Mouse (Mus musculus): ENCODE measurements around the gene Mfsd8. TPM values are rescaled to one million over a fixed set of nuclear protein-coding genes. Genes with fewer than 3 reads are reported as not detected.

Gene Mfsd8
- total RNA-seq (2023), result 10 to 100 TPM; 13.9 to 17.2 TPM

GRCm38 (mm10) chr3:40846473-40846956 lies at the start of gene Mfsd8:
TSS of gene Mfsd8 (minus strand) at chr3:40846886.

GRCm38 (mm10) chr3:40846957-40847017 lies 101 bp upstream of the Mfsd8 start, which contains the start of gene Abhd18:
TSS of gene Abhd18 (plus strand) at chr3:40846970.

GRCm38 (mm10) chr3:40799530-40800372 lies 46.9 kb downstream of the Mfsd8 start, which contains the start of gene Plk4:
TSS of gene Plk4 (plus strand) at chr3:40800019.

Other genes starting within 250 kb of the Mfsd8 start
- gene Slc25a31, start 138.0 kb downstream of the Mfsd8 start, total RNA-seq (2023), result not detected
- gene Hspa4l, start 102.4 kb downstream of the Mfsd8 start, total RNA-seq (2023), result 10 to 100 TPM in 1 of 2 experiments, 1 to 10 TPM in 1; 8.4 to 13.0 TPM
- gene Plk4, start 46.9 kb downstream of the Mfsd8 start, total RNA-seq (2023), result 10 to 100 TPM; 27.2 to 38.2 TPM
- 10 to 100 TPM in 1 of 2 experiments, 1 to 10 TPM in 1; 7.1 to 11.7 TPM for gene Abhd18, start 84 bp upstream of the Mfsd8 start, total RNA-seq (2023)
- not detected for gene 1700034I23Rik, start 55.7 kb upstream of the Mfsd8 start, total RNA-seq (2023)
- 10 to 100 TPM; 18.7 to 21.9 TPM for gene Larp1b, start 102.9 kb upstream of the Mfsd8 start, total RNA-seq (2023)
- gene Pgrmc2, start 236.2 kb upstream of the Mfsd8 start, total RNA-seq (2023), result 10 to 100 TPM; 21.6 to 24.0 TPM